Mouse (Mus musculus) inflammation-experienced regulatory T-cells, adult 6 months (primary cell): ENCODE measurements around the gene 1700122O11Rik. TPM values are rescaled to one million over a fixed set of nuclear protein-coding genes. Genes with fewer than 3 reads are reported as not detected.

Experiments
- ATAC-seq: one replicate; pipeline ENCODE4 v1.8.0; 2017
- polyA plus RNA-seq, 3 experiments: library from polyadenylated mRNA; unstranded; fragments of 100-300 nt; shearing (Covaris generic); gene quantifications; one replicate each; pipeline ENCODE4 v1.2.1; 2017

The 1700122O11Rik gene
- polyA plus RNA-seq, 3 experiments from 2014 or later: not detected

DNA sequence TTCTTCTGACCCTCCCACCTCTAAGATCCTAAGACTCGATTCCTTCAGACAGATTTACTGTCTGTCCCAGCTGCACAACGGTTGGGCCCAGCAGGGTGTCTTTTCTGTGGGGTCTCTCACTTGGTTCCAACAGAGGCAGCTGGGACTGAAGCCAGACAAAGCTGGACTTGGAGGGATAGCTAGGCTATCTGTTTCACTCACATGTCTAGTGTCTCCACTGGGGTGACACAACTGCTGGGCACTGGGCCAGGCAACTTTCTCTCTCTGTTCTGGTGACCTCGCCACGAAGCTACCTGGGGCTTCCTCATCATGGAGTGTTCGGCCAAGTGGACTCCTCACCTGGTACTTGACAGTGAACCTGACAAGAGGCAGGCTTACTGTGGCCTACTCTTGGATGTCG lies 10.4 kb downstream of the 1700122O11Rik start:
- ATAC-seq: no peak

DNA sequence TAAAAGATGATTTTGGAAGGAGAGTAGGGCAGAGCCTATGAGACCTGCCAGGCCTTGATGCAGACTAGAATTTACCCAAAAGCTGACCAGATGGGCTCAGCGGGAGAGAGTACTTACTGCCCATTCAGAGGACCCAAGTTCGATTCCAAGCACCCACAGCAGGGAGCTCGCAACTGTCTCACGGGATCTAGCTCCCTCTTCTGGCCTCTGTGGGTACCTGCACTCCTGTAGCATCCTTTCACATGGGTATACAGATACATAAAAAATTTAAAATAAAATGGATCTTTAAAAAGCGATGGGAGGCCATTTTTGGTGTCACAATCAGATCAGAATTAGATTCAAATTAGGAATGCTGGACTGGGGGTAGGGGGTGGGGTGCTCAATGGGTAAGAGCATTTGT lies 11.1 kb downstream of the 1700122O11Rik start:
- no peak for ATAC-seq

DNA sequence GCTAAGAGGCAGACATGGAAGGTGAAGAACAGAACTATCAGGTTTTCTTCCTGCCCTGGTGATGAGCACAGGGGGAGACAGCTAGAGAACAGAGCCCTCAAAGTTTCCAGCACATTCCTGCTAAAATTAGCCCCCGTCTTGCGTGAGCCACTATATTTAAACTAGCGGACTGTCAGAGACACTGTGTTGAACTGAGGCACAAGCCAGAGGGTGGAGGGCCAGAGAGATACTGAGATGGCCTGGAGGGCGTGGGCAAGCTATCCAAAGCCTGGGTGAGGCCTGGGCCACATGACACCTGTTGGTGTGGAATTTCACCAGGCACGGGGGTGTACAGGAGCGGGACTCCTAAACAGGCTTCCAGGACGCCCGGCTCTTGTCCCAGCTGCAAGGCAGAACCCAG lies 14.0 kb downstream of the 1700122O11Rik start:
- no peak for ATAC-seq

DNA sequence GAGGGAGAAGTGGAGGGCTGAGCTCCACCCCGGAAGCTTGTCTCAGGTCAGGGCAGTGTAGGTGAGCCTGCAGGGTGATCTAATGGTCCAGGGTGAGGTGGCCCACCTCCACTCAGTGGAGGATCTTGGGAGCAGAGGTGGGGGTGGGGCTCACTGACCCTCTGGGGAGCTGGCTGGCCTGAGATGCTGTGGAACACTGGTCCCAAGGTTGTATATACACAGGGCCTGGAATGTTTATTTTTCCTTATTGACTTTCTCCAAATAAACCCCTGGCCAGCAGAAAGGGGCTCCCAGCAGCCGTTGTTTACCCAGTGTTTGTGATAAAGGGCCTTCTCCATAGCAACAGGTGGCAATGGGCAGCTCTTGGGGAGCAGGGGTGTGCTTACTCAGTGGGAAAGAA lies 18.5 kb downstream of the 1700122O11Rik start:
- ATAC-seq: no peak

DNA sequence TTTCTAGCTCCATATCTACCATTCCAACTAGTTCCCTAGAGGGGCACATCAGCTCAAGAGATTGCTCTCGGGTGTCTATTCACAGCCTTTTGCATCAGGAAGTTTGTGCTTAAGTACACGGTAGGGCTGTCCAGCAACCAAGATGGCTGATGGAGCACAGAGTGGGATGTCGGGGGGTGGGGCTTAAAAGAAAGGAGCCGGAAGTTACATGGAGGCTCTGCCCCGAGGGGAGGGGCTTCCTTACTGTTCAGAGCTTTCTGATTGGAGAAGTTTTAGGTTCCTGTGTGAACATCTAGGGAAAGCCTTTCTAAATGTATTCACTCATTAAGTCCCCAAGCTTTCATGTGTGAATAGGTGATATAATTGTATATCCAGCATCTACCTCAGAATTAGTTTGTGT lies 21.5 kb downstream of the 1700122O11Rik start:
- no peak for ATAC-seq

DNA sequence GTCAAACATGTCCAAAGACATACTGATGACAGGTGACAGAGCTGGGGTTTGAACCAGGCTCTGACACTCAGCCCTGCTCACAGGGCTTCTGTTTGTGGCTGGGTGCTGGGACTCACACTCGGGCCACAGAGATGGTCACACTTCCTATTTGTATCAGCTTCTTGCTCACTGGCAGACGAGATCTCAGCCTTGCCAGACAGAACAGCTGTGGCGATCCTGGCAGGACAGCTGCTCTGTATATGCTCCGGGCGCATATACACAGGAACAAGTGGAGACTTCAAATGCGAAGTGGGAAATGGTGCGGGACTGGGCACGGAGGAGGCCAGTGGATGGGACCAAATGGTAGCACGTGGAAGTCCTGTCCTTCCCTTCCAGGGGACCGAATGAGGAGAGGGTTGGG lies 25.5 kb downstream of the 1700122O11Rik start:
- ATAC-seq: no peak

DNA sequence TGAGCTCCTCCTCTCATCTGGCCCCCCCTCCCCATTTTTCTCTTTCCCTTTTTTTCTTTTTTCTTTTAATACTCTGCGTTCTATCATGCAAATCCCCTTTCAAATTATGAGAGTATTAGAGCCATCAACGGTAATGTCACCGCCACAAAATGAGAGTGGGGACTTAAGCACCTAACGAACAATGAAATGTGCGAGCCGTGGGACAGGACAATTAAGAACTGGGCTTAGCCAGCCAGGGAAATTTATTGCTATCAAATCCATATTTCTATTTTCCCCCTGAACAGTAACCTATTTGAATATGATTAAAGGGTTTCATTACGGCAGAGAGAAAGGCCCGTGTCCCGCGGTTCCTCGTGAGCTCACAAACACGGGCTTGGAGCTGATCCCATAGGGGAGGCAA lies 27.0 kb downstream of the 1700122O11Rik start:
- no peak for ATAC-seq

DNA sequence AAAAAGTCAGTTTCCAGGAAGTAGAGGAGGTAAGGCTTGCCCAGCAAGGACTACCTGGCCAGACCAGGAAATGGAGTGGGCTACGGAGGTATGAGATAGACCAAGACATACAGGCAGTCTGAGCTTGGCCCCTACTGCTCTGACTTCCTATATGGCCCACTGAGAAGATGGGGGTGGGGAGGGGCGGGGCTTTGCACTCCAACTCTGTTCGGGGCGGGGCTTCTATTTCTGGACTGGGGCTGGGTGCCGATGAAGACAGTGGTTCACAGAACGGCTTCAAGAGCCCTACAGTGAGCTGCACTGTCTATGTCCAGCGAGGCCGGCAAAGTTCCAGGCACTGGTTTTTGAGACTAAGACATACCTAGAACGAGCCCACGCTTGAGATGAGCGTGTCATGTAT lies 27.8 kb downstream of the 1700122O11Rik start:
- ATAC-seq: no peak

DNA sequence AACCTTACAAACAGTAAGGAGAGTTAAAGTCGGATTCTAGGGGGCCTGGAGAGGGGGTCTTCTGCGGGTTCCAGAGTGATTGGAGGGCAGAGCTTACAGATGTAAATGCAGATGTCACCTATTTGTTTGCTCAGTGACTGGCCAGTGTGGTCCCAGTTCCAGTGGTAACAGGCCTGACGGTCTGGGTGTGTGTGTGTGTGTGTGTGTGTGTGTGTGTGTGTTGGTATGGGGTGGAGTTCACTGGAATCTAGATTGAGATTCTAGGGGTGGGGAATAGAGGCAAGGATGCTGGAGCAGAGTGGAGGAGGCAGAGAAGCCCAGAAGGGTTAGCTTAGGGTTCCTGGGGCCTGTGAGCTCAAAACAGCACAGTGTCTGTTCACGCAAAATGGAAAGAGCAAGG lies 32.3 kb downstream of the 1700122O11Rik start:
- no peak for ATAC-seq

DNA sequence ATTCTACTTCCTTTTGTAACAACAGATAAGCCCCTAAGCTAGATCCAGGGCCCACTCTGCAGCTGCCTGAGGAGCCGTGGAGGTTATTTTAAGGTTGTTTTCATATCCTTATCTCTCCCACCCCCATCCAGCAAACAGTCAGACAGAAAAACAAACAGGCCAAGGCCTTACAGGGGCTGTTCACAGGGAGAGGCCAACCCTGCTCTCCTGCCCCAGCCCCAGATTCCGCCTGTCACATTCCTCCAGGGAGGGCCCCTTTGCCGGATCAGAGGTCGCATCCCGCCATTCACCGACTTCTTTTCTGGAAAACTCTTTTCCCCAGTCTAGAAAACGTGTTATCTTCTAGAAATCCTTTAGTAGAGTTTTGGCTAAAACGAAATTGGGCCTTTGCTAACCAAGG lies 33.0 kb downstream of the 1700122O11Rik start:
- no peak for ATAC-seq

DNA sequence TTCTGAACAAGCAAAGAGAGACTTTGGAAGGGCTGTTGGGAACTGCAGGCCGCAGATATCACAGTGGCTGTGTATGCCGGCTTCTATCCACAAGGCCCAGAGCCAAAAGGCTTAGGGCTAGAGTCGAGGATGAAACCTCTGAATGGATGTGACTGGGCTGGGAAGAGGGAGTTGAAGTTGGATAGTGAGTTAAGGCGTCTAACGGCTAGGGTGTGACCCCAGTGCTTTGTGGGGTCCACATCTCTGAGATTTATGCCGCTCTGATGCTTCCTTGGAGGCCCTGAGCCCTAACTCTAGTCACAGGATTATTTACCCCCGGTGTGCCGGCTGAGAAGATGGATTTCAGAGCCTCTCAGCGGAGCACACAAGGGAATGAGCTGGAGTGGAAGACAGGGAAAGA lies 33.5 kb downstream of the 1700122O11Rik start:
- ATAC-seq: no peak

DNA sequence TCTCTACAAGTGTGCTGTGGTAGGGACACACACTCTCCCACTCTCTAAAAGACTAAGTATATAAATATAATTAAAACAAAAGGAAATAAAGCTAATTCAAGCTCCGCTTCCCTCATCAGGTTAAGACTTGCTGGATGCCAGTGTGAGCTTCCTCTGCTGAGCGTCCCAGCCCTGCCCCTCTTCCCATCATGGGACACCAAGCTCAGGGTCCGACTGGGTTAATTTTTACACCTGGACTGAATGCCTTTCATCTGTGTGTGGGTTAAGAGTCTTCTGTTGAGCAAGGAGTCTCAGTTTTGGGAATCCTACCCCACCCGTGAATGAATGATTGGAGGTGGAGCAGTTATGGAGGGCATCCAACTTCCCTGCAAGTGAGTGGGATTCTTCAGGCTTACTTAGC lies 35.6 kb downstream of the 1700122O11Rik start:
- no peak for ATAC-seq

DNA sequence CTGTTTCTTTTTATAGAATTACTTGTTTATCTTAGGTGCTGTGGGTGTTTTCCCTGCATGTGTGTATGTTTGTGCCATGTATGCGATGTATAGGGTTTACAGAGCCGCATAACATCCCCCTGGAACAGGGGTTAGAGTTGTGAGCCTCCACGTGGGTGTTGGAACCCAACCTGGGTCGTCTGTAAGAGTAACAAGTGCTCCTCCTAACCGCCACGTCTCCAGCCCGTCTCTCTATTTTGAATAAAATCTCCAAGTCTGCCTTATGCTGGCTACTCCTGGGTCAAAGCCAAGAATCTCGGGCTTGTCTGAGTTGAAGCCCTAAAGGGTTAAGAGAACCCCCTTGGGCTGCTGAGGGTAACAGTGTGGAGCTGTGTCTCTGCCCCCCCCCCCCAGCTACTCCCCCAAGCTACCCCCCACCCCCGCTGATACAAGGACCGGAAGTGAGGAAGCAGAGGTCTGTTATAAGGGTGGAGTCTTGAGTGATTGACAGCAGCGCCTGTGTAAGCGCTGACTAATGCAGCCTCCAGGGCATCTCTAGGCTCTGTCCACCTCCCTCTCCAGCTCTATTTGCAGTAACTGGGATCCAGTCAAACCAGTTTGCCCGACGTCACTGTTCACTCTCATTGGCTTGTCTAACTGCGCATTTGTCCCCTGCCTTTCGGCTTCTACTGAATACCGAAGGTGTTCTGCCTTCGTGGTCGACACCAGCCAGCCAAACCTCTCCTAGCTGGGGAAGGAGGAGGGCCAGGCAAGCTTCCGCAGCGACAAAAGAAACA lies 36.3 kb downstream of the 1700122O11Rik start:
- ATAC-seq: peak; percentile 99

DNA sequence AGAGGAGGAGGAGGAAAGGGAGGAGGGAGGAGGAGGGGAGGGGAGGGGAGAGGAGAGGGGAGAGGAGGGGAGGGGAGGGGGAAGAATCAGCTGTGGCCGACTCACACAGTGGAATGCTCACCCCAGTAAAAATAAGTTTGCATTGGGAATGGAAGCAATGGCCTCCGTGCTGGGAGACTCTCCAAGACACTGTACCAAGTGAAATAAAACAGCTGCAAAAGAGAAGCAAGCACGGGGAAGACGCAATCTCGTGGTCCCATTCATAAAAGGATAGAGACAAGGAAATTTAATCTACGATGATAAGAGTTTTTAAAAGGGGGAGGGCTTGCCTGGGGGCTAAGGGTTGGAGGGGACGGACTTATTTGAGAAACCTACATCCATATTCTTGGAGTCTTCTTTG lies 36.9 kb downstream of the 1700122O11Rik start:
- ATAC-seq: no peak

DNA sequence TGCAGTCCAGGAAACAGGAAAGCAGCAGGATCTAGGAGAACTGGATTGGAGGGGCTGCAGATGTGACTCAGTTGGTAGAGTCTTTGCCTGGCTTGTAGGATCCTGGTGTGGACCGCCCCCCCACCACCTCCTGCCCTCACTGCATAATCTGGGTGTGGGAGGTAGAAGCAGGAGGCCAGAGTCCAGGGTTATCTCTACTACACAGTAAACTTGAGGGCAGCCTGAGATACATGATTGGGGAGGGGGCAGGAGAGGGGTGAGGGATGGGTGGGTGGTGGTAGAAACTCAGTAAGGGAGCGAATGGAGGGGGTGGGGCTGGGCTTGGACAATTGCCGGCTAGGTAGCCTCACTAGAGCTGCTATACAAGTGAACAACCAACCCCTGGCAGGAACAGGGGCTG lies 38.3 kb downstream of the 1700122O11Rik start:
- no peak for ATAC-seq

DNA sequence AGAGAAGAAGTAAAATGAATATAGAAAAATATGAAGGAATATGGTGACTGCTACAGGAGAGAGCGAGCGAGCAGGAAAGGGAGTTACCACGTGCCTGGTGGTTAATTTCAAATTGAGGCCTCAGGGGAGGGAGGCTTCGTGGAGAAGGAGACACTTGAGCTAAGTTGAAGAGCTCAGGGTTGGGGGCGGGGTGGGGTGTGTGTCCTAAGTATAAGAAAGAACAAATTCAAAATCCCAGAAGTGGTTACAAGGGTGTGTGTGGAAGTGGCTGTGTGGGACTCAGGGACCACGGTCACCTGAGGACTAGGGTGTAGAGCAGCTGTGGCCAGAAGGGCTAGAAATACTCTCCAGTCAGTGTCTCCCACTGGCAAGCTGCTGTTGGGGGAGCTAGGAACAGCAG lies 38.7 kb downstream of the 1700122O11Rik start:
- ATAC-seq: no peak

DNA sequence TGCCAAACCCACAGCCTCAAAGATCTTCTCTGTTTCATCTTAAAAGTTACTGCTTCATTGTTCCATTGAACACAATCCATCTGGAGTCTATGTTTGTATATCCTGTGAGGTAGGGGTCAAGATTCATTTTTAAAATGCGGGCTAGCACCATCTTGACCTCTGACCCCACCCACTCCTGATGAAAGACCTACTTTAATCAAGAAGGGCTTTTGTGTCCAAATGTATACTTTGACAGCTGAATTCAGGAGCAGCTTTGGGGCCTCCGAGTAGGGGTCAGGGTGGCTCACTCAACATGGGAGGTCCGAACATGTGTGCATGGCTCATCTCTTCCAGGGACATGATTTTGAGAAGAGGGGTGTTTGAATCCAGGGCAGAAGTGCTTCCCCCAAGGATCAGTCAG lies 40.3 kb downstream of the 1700122O11Rik start:
- no peak for ATAC-seq

DNA sequence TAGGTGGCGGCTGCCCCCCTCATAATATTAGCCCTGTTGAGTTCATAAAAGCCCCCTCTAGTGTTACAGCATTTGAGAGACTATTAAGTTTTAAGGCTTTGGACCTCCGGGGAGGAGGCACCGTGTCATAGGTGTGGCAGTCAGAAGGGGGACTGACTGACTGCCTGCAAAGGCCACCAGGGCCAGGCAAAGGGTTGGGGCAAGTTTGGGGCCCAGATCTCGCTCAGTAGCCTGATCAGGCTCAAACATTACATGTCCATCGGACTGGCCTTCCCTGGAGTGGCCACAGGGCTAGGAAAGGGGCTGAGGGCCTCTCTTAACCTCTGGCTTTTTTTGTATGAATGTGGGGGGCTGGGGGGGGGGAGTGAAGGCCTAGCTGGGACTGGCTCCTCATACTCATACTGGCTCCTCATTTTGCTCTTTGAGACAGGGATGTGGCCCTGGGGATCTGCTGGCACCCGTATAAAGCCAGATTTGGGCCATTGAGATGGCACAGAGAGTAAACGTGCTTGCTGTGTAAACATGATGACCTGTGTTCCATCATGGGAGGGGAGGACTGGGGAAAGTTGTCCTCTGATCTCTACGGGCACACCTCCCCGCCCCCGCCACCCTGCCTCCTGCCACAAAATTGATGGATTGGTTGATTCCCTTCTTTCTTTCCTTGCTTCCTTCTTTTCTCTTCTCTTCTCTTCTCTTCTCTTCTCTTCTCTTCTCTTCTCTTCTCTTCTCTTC lies 47.5 kb downstream of the 1700122O11Rik start:
- ATAC-seq: no peak

DNA sequence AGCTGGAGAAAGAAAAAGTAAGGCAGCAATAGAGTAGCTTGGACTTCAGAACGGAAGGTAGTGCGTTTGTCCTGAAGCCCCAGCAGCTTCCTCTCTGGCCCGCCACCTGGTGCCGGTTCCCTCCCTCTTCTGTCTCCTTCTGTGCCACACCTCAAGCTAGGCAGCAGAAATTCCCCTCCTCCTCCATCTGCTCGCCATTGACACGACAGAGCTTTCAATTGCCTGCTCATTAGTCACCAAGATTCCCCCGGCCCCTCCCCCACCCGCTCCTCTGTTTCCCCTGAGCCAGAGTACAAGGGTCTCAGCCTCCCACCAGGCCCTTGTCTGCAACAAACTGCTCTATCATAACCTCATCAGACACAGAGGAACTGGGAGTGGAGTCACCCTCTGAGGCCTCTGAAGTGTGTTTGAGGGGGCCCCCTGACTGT lies 48.1 kb downstream of the 1700122O11Rik start:
- peak; percentile 48 for ATAC-seq

DNA sequence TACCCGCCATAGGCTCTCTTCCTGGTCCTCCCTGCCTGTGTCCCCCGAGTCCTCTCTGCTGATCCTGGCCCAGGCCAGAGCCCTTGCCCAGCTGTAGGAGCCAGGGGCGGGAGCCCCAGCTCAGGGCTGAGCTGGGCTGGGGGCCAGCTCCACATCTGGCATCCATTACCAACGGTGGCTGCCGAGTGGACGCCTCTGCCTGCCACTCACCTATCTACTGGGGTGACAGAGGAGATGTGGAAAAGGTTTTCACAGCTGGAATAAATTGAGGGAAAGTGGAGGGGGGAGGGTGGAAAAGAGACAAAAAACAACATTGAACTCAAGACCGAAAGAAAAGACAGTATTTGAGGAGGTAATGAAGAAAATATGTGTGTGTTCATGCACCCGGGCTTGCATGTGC lies 49.3 kb downstream of the 1700122O11Rik start:
- ATAC-seq: no peak

DNA sequence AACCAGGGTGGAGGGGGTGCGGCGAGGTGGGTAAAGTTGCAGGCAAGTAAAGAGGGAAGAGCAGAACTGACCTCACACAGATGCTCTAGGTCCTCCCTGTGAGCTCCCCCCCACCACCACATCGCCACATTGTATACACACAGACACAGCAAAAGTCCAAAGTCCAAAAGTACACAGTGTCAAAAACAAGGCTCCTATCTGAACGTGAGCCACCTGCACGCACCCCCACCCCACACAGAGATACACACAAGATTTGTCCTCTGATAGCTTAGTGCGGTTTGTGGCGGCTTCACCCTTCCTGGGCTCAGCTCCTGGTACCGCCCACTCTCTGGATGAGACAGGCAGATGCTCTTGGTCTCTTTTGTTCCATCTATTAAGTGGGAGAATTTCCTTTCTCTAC lies 50.0 kb downstream of the 1700122O11Rik start:
- no peak for ATAC-seq
